Mouse (Mus musculus) CH12.LX (cell line): ENCODE data around the gene Slc31a1.

ENCODE experiments used
- CTCF ChIP-seq, 2 experiments: IDR thresholded peaks in 1 of 2; conservative IDR thresholded peaks in 1 of 2; 2 replicates each; pipeline ENCODE4 v1.5.1; 2011 to 2012; ENCODE audit warnings: low read depth in 2 of 2, low read length in 2 of 2, improper control_type of control experiment in 1 of 2, inconsistent platforms in 1 of 2, mild to moderate bottlenecking in 1 of 2, moderate library complexity in 1 of 2
- EP300 ChIP-seq: IDR thresholded peaks from 2 replicates; pipeline ENCODE4 v1.6.1; 2011; ENCODE audit warnings: low read length, improper control_type of control experiment
- MAX ChIP-seq: IDR thresholded peaks from 2 replicates; pipeline ENCODE4 v1.6.1; 2011; ENCODE audit warnings: low read length, improper control_type of control experiment
- MYC ChIP-seq: IDR thresholded peaks from 2 replicates; pipeline ENCODE4 v1.6.1; 2011; ENCODE audit warnings: low read depth, mild to moderate bottlenecking, improper control_type of control experiment, low read length
- NELFE ChIP-seq: IDR thresholded peaks from 2 replicates; pipeline ENCODE4 v1.6.1; 2011; ENCODE audit warnings: low read depth, low read length, improper control_type of control experiment
- NRF1 ChIP-seq: IDR thresholded peaks from 2 replicates; pipeline ENCODE4 v1.6.1; 2014; ENCODE audit warnings: low read depth, mild to moderate bottlenecking, inconsistent platforms, low read length, improper control_type of control experiment, moderate library complexity
- POLR2A ChIP-seq: IDR thresholded peaks from 2 replicates; pipeline ENCODE4 v1.6.1; 2011; ENCODE audit warnings: low read depth, mild to moderate bottlenecking, improper control_type of control experiment, low read length
- POLR2AphosphoS2 ChIP-seq: IDR thresholded peaks from 2 replicates; pipeline ENCODE4 v1.6.1; 2011; ENCODE audit warnings: low read depth, low read length, improper control_type of control experiment
- UBTF ChIP-seq: IDR thresholded peaks from 2 replicates; pipeline ENCODE4 v1.6.1; 2012; ENCODE audit warnings: low read depth, mild to moderate bottlenecking, inconsistent platforms, low read length, improper control_type of control experiment, moderate library complexity
- ZC3H11A ChIP-seq: IDR thresholded peaks from 2 replicates; pipeline ENCODE4 v1.6.1; 2012; ENCODE audit warnings: low read depth, mild to moderate bottlenecking, inconsistent platforms, low read length, improper control_type of control experiment

DNA sequence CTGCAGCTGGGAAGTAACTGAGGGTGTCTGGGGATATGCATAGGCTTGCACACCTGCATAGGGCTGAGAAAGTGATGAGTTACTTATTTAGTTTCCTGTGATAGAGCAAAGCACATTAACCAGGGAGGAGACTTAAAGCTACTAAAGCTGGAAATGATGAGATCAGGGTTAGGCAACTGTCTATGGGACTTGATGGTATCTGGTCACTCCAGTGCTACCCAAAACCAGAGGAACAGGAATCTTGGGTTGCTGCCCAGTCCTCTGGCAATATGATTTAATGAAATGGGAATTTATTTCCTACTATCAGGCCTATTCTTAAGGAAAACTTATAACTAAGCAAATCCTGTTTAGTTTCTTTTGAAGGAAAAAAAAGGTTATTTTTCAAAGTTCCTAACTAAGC, 34.4 kb upstream of the Slc31a1 start:
- TF ChIP-seq POLR2AphosphoS2 (no peak), MAX (no peak), NELFE (no peak), CTCF (conservative IDR thresholded peaks at IDR 0.05 in 1 of 2, IDR thresholded peaks at IDR 0.05 in 1 of 2; ENCODE audit: low read depth in 2 of 2, low read length in 2 of 2) (no peak), NRF1 (no peak), POLR2A (no peak), EP300 (no peak), ZC3H11A (no peak), UBTF (no peak), MYC (no peak)
